Mouse (Mus musculus): ENCODE measurements around the gene Slc39a9.
A peak's percentile ranks its signal among the peaks of the same experiment; 100 is the strongest.

Slc39a9 gene

GRCm38 (mm10) chr12:80692269-80692972 lies 48.7 kb downstream of the Slc39a9 start, which contains the start of gene Plekhd1:
Gene Plekhd1 (plus strand): TSS chr12:80692591.
- TF ChIP-seq CTCF (conservative IDR thresholded peaks at IDR 0.05; ENCODE audit: low read length) (no peak), POU5F1 (IDR thresholded peaks at IDR 0.05; ENCODE audit: borderline replicate concordance, low read length) (no peak), NANOG (IDR thresholded peaks at IDR 0.05; ENCODE audit: borderline replicate concordance, low read length) (no peak)
- Histone ChIP-seq H3K4me1 (replicated peaks; ENCODE audit: low read depth, low read length) (peaks cover 51% of the 10 kb centered on the region), H3K36me3 (ENCODE audit: insufficient read depth, low read length) (no peaks in the 10 kb centered on the region), H3K9me3 (ENCODE audit: low read length) (no peaks in the 10 kb centered on the region), H3K27me3 (ENCODE audit: insufficient read depth, low read length) (peaks cover 72% of the 10 kb centered on the region), H3K4me3 (replicated peaks; ENCODE audit: low read length) (peak within 1 kb of the TSS; percentile 82)

- peaks cover 49% of the 10 kb centered on the region for H3K4me1 ChIP-seq (replicated peaks; ENCODE audit: low read depth, low read length)
- H3K36me3 ChIP-seq (ENCODE audit: insufficient read depth, low read length), result no peaks in the 10 kb centered on the region
- peaks cover 77% of the 10 kb centered on the region for H3K27me3 ChIP-seq (ENCODE audit: insufficient read depth, low read length)
- TF ChIP-seq POU5F1 (IDR thresholded peaks at IDR 0.05; ENCODE audit: borderline replicate concordance, low read length) (no peak), CTCF (conservative IDR thresholded peaks at IDR 0.05; ENCODE audit: low read length) (no peak), NANOG (IDR thresholded peaks at IDR 0.05; ENCODE audit: borderline replicate concordance, low read length) (no peak)
- no peaks in the 10 kb centered on the region for H3K9me3 ChIP-seq (ENCODE audit: low read length)
- H3K4me3 ChIP-seq (replicated peaks; ENCODE audit: low read length), result no peak overlapping the region
Measured at GRCm38 (mm10) chr12:80693700-80694099, 50.0 kb downstream of the Slc39a9 start.

DNA sequence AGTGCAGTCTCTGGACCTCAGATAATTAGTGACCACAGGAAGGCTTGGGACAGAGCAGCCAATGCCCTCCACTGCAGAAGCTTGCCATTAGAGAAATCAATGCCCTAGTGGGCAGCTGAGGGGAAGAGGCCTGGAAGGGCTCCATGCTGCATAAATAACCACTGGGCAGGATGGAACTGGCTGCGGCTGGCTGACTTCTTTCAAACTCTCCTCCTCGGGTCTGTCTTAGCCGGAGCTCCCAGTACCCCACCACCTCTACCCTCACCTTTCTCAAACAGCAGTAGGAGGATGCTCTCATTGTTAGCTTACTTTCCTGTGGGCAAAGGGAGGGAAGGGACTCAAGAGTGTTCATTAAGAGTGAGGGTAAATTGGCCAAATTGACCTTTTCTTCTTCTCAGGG lies 51.3 kb downstream of the Slc39a9 start:
- Histone ChIP-seq H3K4me3 (replicated peaks; ENCODE audit: low read length) (no peak overlapping the region), H3K36me3 (ENCODE audit: insufficient read depth, low read length) (no peaks in the 10 kb centered on the region), H3K9me3 (ENCODE audit: low read length) (no peaks in the 10 kb centered on the region), H3K27me3 (ENCODE audit: insufficient read depth, low read length) (peaks cover 79% of the 10 kb centered on the region), H3K4me1 (replicated peaks; ENCODE audit: low read depth, low read length) (peaks cover 40% of the 10 kb centered on the region)
- TF ChIP-seq NANOG (IDR thresholded peaks at IDR 0.05; ENCODE audit: borderline replicate concordance, low read length) (no peak), POU5F1 (IDR thresholded peaks at IDR 0.05; ENCODE audit: borderline replicate concordance, low read length) (no peak)

DNA sequence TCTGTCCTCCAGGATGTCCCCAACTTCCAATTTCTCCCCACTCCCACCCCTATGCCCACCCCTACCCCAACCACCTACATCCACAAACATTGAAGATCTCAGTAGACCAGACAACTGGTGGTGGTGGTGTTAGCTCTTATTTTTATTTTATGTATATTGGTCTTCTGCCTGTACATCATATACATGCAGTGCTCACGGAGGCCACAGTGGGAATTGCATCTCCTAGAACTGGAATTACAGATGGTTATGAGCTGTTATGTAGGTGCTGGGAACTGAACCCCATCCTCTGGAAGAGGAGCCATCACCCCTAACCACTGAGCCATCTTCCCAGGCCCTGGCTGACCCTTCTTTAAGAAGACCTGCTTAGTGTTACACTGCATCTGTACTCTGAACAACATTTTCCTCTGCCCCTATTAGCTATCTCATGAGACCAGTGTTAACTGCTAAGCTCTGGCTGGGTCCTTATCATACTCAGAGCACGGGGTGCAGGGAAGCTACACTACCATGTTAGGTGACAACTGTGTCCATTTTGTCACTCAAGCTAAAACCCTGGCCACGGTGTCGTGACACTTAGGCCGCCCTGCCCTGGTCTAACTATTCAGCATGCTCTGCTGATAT lies 55.0 kb downstream of the Slc39a9 start:
- Histone ChIP-seq H3K9me3 (ENCODE audit: low read length) (no peaks in the 10 kb centered on the region), H3K4me3 (replicated peaks; ENCODE audit: low read length) (no peak overlapping the region), H3K36me3 (ENCODE audit: insufficient read depth, low read length) (no peaks in the 10 kb centered on the region), H3K27me3 (ENCODE audit: insufficient read depth, low read length) (peaks cover 52% of the 10 kb centered on the region), H3K4me1 (replicated peaks; ENCODE audit: low read depth, low read length) (peaks cover 16% of the 10 kb centered on the region)
- no peak for TF ChIP-seq CTCF (conservative IDR thresholded peaks at IDR 0.05; ENCODE audit: low read length)
- TF ChIP-seq POU5F1 (IDR thresholded peaks at IDR 0.05; ENCODE audit: borderline replicate concordance, low read length), result no peak
- no peak for TF ChIP-seq NANOG (IDR thresholded peaks at IDR 0.05; ENCODE audit: borderline replicate concordance, low read length)

- H3K4me1 ChIP-seq (replicated peaks; ENCODE audit: low read depth, low read length), result peaks cover 15% of the 10 kb centered on the region
- TF ChIP-seq CTCF (conservative IDR thresholded peaks at IDR 0.05; ENCODE audit: low read length), result no peak
- TF ChIP-seq POU5F1 (IDR thresholded peaks at IDR 0.05; ENCODE audit: borderline replicate concordance, low read length), result no peak
- TF ChIP-seq NANOG (IDR thresholded peaks at IDR 0.05; ENCODE audit: borderline replicate concordance, low read length), result no peak
- H3K4me3 ChIP-seq (replicated peaks; ENCODE audit: low read length), result no peak overlapping the region
Measured at GRCm38 (mm10) chr12:80699144-80699531, 55.5 kb downstream of the Slc39a9 start.

DNA sequence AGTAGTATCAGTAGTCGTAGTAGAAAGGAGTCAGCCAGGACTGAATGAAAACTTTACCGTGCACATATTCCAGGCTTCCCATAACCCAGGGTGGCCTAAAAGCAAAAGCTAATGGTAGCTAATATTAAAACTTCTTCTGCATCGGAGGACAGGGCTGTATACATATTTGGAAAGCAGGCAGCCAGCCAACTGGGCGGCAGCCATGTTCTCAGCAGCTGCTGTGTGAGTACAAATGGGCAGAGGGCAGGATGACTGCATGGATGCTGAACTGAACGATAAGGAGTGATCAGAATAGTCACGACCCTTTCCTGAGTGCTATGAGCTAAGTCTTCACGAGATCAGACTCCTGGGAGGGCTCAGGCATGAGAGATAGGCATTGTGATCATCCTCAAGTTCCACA lies 57.6 kb downstream of the Slc39a9 start:
- Histone ChIP-seq H3K27me3 (ENCODE audit: insufficient read depth, low read length) (peaks cover 45% of the 10 kb centered on the region), H3K36me3 (ENCODE audit: insufficient read depth, low read length) (no peaks in the 10 kb centered on the region), H3K9me3 (ENCODE audit: low read length) (no peaks in the 10 kb centered on the region), H3K4me3 (replicated peaks; ENCODE audit: low read length) (no peak overlapping the region), H3K4me1 (replicated peaks; ENCODE audit: low read depth, low read length) (peaks cover 7% of the 10 kb centered on the region)
- TF ChIP-seq NANOG (IDR thresholded peaks at IDR 0.05; ENCODE audit: borderline replicate concordance, low read length) (no peak), CTCF (conservative IDR thresholded peaks at IDR 0.05; ENCODE audit: low read length) (no peak), POU5F1 (IDR thresholded peaks at IDR 0.05; ENCODE audit: borderline replicate concordance, low read length) (no peak)

More at GRCm38 (mm10) chr12:80699144-80699531, 55.5 kb downstream of the Slc39a9 start:
- H3K27me3 ChIP-seq (ENCODE audit: insufficient read depth, low read length), result peaks cover 51% of the 10 kb centered on the region
- no peaks in the 10 kb centered on the region for H3K36me3 ChIP-seq (ENCODE audit: insufficient read depth, low read length)
- H3K9me3 ChIP-seq (ENCODE audit: low read length), result no peaks in the 10 kb centered on the region

GRCm38 (mm10) chr12:80706208-80706914 lies 62.7 kb downstream of the Slc39a9 start:
- no peak for TF ChIP-seq POU5F1 (IDR thresholded peaks at IDR 0.05; ENCODE audit: borderline replicate concordance, low read length)
- no peak for TF ChIP-seq CTCF (conservative IDR thresholded peaks at IDR 0.05; ENCODE audit: low read length)
- TF ChIP-seq NANOG (IDR thresholded peaks at IDR 0.05; ENCODE audit: borderline replicate concordance, low read length), result no peak

DNA sequence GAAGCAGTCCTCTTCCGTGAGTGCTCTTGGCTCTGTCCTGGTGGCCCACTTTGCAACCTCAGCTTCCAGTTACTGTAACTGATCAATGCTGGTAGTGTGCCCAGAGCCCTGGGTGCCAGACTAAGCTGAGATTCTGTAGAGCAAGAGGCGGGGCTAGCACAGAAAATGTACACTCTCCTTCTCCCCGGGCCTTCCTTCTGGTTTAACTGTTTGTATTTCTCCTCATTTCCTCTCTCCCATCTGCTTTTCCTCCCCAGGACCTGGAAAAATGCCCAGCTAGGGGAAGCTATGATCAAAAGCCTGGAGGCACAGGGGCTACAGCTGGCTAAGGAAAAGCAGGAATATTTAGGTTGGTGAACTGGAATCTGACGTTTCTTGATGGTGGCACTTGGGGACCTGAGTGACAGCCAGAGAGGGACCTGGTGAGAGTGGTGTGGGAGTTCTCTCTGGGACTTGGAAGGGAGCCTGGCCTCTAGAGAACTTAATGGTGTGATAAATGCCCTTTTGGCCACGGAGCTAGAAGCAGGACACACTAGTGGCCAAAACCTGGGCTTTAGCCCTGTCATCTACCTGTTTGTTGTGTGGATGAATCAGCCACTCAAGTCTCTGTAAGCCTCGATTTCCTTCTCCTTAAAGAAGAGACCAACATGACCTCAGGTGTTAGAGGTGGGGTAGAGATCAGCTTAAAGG lies 63.4 kb downstream of the Slc39a9 start:
- H3K27me3 ChIP-seq (ENCODE audit: insufficient read depth, low read length), result peaks cover 56% of the 10 kb centered on the region
- no peak overlapping the region for H3K4me3 ChIP-seq (replicated peaks; ENCODE audit: low read length)
- H3K36me3 ChIP-seq (ENCODE audit: insufficient read depth, low read length), result no peaks in the 10 kb centered on the region
- no peak for TF ChIP-seq POU5F1 (IDR thresholded peaks at IDR 0.05; ENCODE audit: borderline replicate concordance, low read length)
- no peak for TF ChIP-seq CTCF (conservative IDR thresholded peaks at IDR 0.05; ENCODE audit: low read length)
- TF ChIP-seq NANOG (IDR thresholded peaks at IDR 0.05; ENCODE audit: borderline replicate concordance, low read length), result no peak
- H3K9me3 ChIP-seq (ENCODE audit: low read length), result no peaks in the 10 kb centered on the region
- H3K4me1 ChIP-seq (replicated peaks; ENCODE audit: low read depth, low read length), result peaks cover 8% of the 10 kb centered on the region

More at GRCm38 (mm10) chr12:80706208-80706914, 62.7 kb downstream of the Slc39a9 start:
- Histone ChIP-seq H3K36me3 (ENCODE audit: insufficient read depth, low read length) (no peaks in the 10 kb centered on the region), H3K4me3 (replicated peaks; ENCODE audit: low read length) (no peak overlapping the region), H3K27me3 (ENCODE audit: insufficient read depth, low read length) (peaks cover 61% of the 10 kb centered on the region), H3K9me3 (ENCODE audit: low read length) (no peaks in the 10 kb centered on the region), H3K4me1 (replicated peaks; ENCODE audit: low read depth, low read length) (peaks cover 8% of the 10 kb centered on the region)
